Mouse (Mus musculus) forebrain, postnatal 0 days (tissue): ENCODE results near the gene Prickle2. TPM values are rescaled to one million over a fixed set of nuclear protein-coding genes. Genes with fewer than 3 reads are reported as not detected.

Source experiments
- ATAC-seq: fragments of 200-750 bp; cut with Nextera tagmentation; 2 replicates; pipeline ENCODE4 v1.8.0; 2017; ENCODE audit warnings: mild to moderate bottlenecking, moderate library complexity
- DNase-seq: peaks from one replicate; pipeline ENCODE4 v3.0.0-alpha.2; 2015
- H3K27ac ChIP-seq: fragments of 300-500 bp; sonication (generic); 2 replicates; pipeline ENCODE4 v1.5.1; 2014; ENCODE audit warnings: low read depth, mild to moderate bottlenecking, antibody characterized with exemption, low read length, moderate library complexity, mixed read lengths
- H3K27me3 ChIP-seq: fragments of 300-500 bp; sonication (generic); 2 replicates; pipeline ENCODE4 v1.6.1; 2014; ENCODE audit warnings: mild to moderate bottlenecking, low read length, mixed read lengths; ENCODE audit not compliant: insufficient read depth
- H3K36me3 ChIP-seq: fragments of 300-500 bp; sonication (generic); 2 replicates; pipeline ENCODE4 v1.6.1; 2014; ENCODE audit warnings: mild to moderate bottlenecking, moderate library complexity; ENCODE audit not compliant: insufficient read depth
- H3K4me1 ChIP-seq: fragments of 300-500 bp; sonication (generic); 2 replicates; pipeline ENCODE4 v1.6.1; 2014; ENCODE audit warnings: antibody characterized with exemption; ENCODE audit not compliant: insufficient read depth
- H3K4me2 ChIP-seq: fragments of 300-500 bp; sonication (generic); 2 replicates; pipeline ENCODE4 v1.6.1; 2014; ENCODE audit warnings: low read depth, mild to moderate bottlenecking, moderate library complexity
- H3K4me3 ChIP-seq: fragments of 300-500 bp; sonication (generic); 2 replicates; pipeline ENCODE4 v1.5.1; 2014; ENCODE audit warnings: low read depth, low read length, mixed read lengths
- H3K9ac ChIP-seq: fragments of 300-500 bp; sonication (generic); 2 replicates; pipeline ENCODE4 v1.6.1; 2014; ENCODE audit warnings: mild to moderate bottlenecking
- H3K9me3 ChIP-seq: fragments of 300-500 bp; sonication (generic); 2 replicates; pipeline ENCODE4 v1.6.1; 2016; ENCODE audit warnings: low read length
- CTCF ChIP-seq: sonication (generic); IDR thresholded peaks from 2 replicates; pipeline ENCODE4 v1.5.1; 2016; ENCODE audit warnings: antibody characterized with exemption, control low read depth, low read depth
- WGBS: fragments of 180-500 bp; shearing (Covaris S2); extraction: QIAGEN DNeasy Blood & Tissue Kit; methylation state at CpG from one replicate; pipeline ENCODE4 v1.1.7; 2014; 5-methylcytosine and 5-hydroxymethylcytosine counted together
- polyA plus RNA-seq: library from polyadenylated mRNA; unstranded; fragments of >200 nt; fragmentation: Nextera tagmentation; extraction: Ambion mirVana; gene quantifications from 2 replicates; pipeline ENCODE4 v1.2.1, GENCODE M21; 2015
- total RNA-seq: library from RNA; depleted of rRNA; stranded (reverse); fragments of >200 nt; gene quantifications from 2 replicates; pipeline ENCODE4 v1.2.3, GENCODE M21; 2014

Gene Prickle2
- total and polyA plus RNA-seq, 2 experiments from 2014 or later: 8.4 to 29.4 TPM

- no peak for TF ChIP-seq CTCF
- no peak overlapping the region for H3K4me3 ChIP-seq
- no peak overlapping the region for H3K27ac ChIP-seq
- no peak for ATAC-seq
- WGBS: 60% methylated on average over 3 of the region's 3 CpGs
- DNase-seq: no peak
- H3K9me3 ChIP-seq: no peaks in the 10 kb centered on the region
- no peaks in the 10 kb centered on the region for H3K27me3 ChIP-seq
- no peak overlapping the region for H3K4me2 ChIP-seq
- no peak overlapping the region for H3K9ac ChIP-seq
- no peaks in the 10 kb centered on the region; the same call in 1 of the 2 replicates for H3K36me3 ChIP-seq
- peaks cover 6% of the 10 kb centered on the region; the same call in 1 of the 2 replicates for H3K4me1 ChIP-seq
Measured at GRCm38 (mm10) chr6:92526212-92526611, 179.7 kb downstream of the Prickle2 start.

- TF ChIP-seq CTCF: no peak
- Histone ChIP-seq H3K36me3 (no peaks in the 10 kb centered on the region; the same call in 1 of the 2 replicates), H3K27me3 (no peaks in the 10 kb centered on the region), H3K4me2 (no peak overlapping the region), H3K4me3 (no peak overlapping the region), H3K4me1 (peaks cover 9% of the 10 kb centered on the region; the same call in 1 of the 2 replicates), H3K9me3 (no peaks in the 10 kb centered on the region), H3K27ac (no peak overlapping the region), H3K9ac (no peak overlapping the region)
- ATAC-seq (no peak), DNase-seq (no peak)
- WGBS: 21% methylated on average over 2 of the region's 2 CpGs
Measured at GRCm38 (mm10) chr6:92525646-92526045, 180.3 kb downstream of the Prickle2 start.

- 37% methylated on average over 7 of the region's 7 CpGs for WGBS
- DNase-seq (peak; percentile 86), ATAC-seq (peak; percentile 83)
- no peaks in the 10 kb centered on the region for H3K9me3 ChIP-seq
- no peaks in the 10 kb centered on the region for H3K27me3 ChIP-seq
- no peak overlapping the region for H3K9ac ChIP-seq
- H3K4me3 ChIP-seq: no peak overlapping the region
- peaks cover 9% of the 10 kb centered on the region; the same call in 1 of the 2 replicates for H3K4me1 ChIP-seq
- H3K4me2 ChIP-seq: no peak overlapping the region
- TF ChIP-seq CTCF: no peak
- H3K36me3 ChIP-seq: no peaks in the 10 kb centered on the region
- no peak overlapping the region for H3K27ac ChIP-seq
Measured at GRCm38 (mm10) chr6:92521526-92522075, 184.4 kb downstream of the Prickle2 start.

GRCm38 (mm10) chr6:92520088-92520875 lies 185.7 kb downstream of the Prickle2 start:
- DNase-seq (no peak), ATAC-seq (no peak)
- H3K9ac ChIP-seq: no peak overlapping the region
- H3K36me3 ChIP-seq: no peaks in the 10 kb centered on the region
- H3K4me3 ChIP-seq: no peak overlapping the region
- no peaks in the 10 kb centered on the region for H3K27me3 ChIP-seq
- H3K9me3 ChIP-seq: no peaks in the 10 kb centered on the region
- H3K4me2 ChIP-seq: no peak overlapping the region
- peaks cover 9% of the 10 kb centered on the region; the same call in 1 of the 2 replicates for H3K4me1 ChIP-seq
- TF ChIP-seq CTCF: no peak
- WGBS: 77% methylated on average over 5 of the region's 5 CpGs
- no peak overlapping the region for H3K27ac ChIP-seq

- H3K9ac ChIP-seq: no peak overlapping the region
- 87% methylated on average over 6 of the region's 6 CpGs for WGBS
- no peak for TF ChIP-seq CTCF
Measured at GRCm38 (mm10) chr6:92518438-92518968, 187.5 kb downstream of the Prickle2 start.

GRCm38 (mm10) chr6:92517002-92517401 lies 189.0 kb downstream of the Prickle2 start:
- Histone ChIP-seq H3K4me3 (no peak overlapping the region), H3K4me2 (no peak overlapping the region), H3K9ac (no peak overlapping the region), H3K4me1 (peaks cover 9% of the 10 kb centered on the region; the same call in 1 of the 2 replicates), H3K27ac (no peak overlapping the region), H3K9me3 (no peaks in the 10 kb centered on the region), H3K27me3 (no peaks in the 10 kb centered on the region), H3K36me3 (no peaks in the 10 kb centered on the region)
- DNase-seq (no peak), ATAC-seq (no peak)
- 86% methylated on average over 2 of the region's 2 CpGs for WGBS
- no peak for TF ChIP-seq CTCF

More at GRCm38 (mm10) chr6:92518438-92518968, 187.5 kb downstream of the Prickle2 start:
- Histone ChIP-seq H3K27me3 (no peaks in the 10 kb centered on the region), H3K4me1 (peaks cover 9% of the 10 kb centered on the region; the same call in 1 of the 2 replicates), H3K4me2 (no peak overlapping the region), H3K4me3 (no peak overlapping the region), H3K9me3 (no peaks in the 10 kb centered on the region), H3K27ac (no peak overlapping the region), H3K36me3 (no peaks in the 10 kb centered on the region)
- ATAC-seq: no peak
- DNase-seq: no peak

- no peak overlapping the region for H3K4me3 ChIP-seq
- TF ChIP-seq CTCF: no peak
- H3K9me3 ChIP-seq: no peaks in the 10 kb centered on the region
- H3K36me3 ChIP-seq: no peaks in the 10 kb centered on the region
- no peak overlapping the region for H3K9ac ChIP-seq
- no peak for DNase-seq
- H3K27me3 ChIP-seq: no peaks in the 10 kb centered on the region
- WGBS: 89% methylated on average over 1 of the region's 1 CpGs
- H3K4me1 ChIP-seq: no peaks in the 10 kb centered on the region
- ATAC-seq: no peak
- no peak overlapping the region for H3K4me2 ChIP-seq
- no peak overlapping the region for H3K27ac ChIP-seq
Measured at GRCm38 (mm10) chr6:92512001-92512400, 194.0 kb downstream of the Prickle2 start.
